Mouse (Mus musculus): ENCODE data around the gene Vrk1.

DNA sequence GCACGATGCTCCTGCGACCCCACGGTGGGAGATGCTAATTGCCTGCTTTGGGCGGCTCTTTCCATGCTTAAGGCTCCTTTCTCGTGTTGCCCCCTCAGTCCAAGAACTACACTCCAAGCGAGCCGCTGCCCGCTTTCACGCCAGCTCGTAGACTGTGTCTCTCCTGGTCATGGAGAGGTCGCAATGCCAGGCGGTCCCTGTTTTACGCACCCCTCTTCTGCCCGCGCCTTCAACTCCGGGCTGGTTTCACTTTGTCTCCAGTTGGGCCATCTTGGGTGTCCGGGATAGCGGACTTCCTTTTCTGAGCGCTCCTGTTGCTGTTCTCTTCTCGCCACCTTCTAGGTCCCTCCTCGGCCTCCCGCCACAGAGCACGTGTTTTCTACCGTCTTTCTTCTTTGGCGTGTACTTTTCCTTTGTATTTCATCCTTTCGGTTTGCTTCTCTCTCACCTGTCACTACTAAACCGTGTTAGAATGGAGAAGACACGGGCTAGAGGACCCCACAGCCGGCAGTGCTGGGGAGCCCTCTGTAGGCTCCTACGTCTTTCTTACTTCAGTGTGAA, 46.9 kb upstream of the Vrk1 start:
- TF ChIP-seq POLR2A (IDR thresholded peaks at IDR 0.05; ENCODE audit: control insufficient read depth, low read depth, low read length): no peak
- no peak for TF ChIP-seq CTCF (IDR thresholded peaks at IDR 0.05; ENCODE audit: control insufficient read depth, insufficient read depth, insufficient replicate concordance, low read depth, low read length)

Data from testis, adult 2 months (tissue).